Mouse (Mus musculus) hindbrain, embryonic 11.5 days (tissue): ENCODE results near the gene Klhdc8b. TPM values are rescaled to one million over a fixed set of nuclear protein-coding genes. Genes with fewer than 3 reads are reported as not detected.
A peak's percentile ranks its signal among the peaks of the same experiment; 100 is the strongest.

Experiments used
- ATAC-seq: fragments of 200-750 bp; cut with Nextera tagmentation; 2 replicates; pipeline ENCODE4 v1.8.0; 2017; ENCODE audit warnings: mild to moderate bottlenecking, moderate TSS enrichment, moderate library complexity; ENCODE audit not compliant: low FRiP score
- DNase-seq: peaks from one replicate; pipeline ENCODE4 v3.0.0-alpha.2; 2015; ENCODE audit warnings: low spot score
- H3K27ac ChIP-seq: fragments of 300-500 bp; sonication (generic); 2 replicates; pipeline ENCODE4 v1.5.1; 2014; ENCODE audit warnings: mild to moderate bottlenecking, low read depth, low read length
- H3K27me3 ChIP-seq: fragments of 300-500 bp; sonication (generic); 2 replicates; pipeline ENCODE4 v1.6.1; 2014; ENCODE audit warnings: mild to moderate bottlenecking, low read length, moderate library complexity, mixed read lengths; ENCODE audit not compliant: control insufficient read depth, insufficient read depth
- H3K36me3 ChIP-seq: fragments of 300-500 bp; sonication (generic); 2 replicates; pipeline ENCODE4 v1.6.1; 2014; ENCODE audit warnings: mild to moderate bottlenecking, low read length, moderate library complexity, mixed read lengths; ENCODE audit not compliant: control insufficient read depth, insufficient read depth
- H3K4me1 ChIP-seq: fragments of 300-500 bp; sonication (generic); replicated peaks from 2 replicates; pipeline ENCODE4 v1.6.1; 2014; ENCODE audit warnings: low read length, mixed read lengths; ENCODE audit not compliant: control insufficient read depth, insufficient read depth
- H3K4me2 ChIP-seq: fragments of 300-500 bp; sonication (generic); replicated peaks from 2 replicates; pipeline ENCODE4 v1.6.1; 2014; ENCODE audit warnings: mild to moderate bottlenecking, low read depth, low read length
- H3K4me3 ChIP-seq: fragments of 300-500 bp; sonication (generic); 2 replicates; pipeline ENCODE4 v1.5.1; 2014; ENCODE audit warnings: low read depth, low read length
- H3K9ac ChIP-seq: fragments of 300-500 bp; sonication (generic); 2 replicates; pipeline ENCODE4 v1.6.1; 2014; ENCODE audit warnings: low read depth, low read length
- H3K9me3 ChIP-seq: fragments of 300-500 bp; sonication (generic); 2 replicates; pipeline ENCODE4 v1.6.1; 2016; ENCODE audit warnings: low read length; ENCODE audit not compliant: control insufficient read depth
- WGBS: fragments of 180-500 bp; shearing (Covaris S2); extraction: QIAGEN DNeasy Blood & Tissue Kit; methylation state at CpG from one replicate; pipeline ENCODE4 v1.1.7; 2014; 5-methylcytosine and 5-hydroxymethylcytosine counted together
- polyA plus RNA-seq: library from polyadenylated mRNA; unstranded; fragments of >200 nt; fragmentation: Nextera tagmentation; extraction: Ambion mirVana; gene quantifications from 2 replicates; pipeline ENCODE4 v1.2.1, GENCODE M21; 2014

The Klhdc8b gene
- polyA plus RNA-seq, 1 experiment from 2014 or later, result 28.8 TPM

DNA sequence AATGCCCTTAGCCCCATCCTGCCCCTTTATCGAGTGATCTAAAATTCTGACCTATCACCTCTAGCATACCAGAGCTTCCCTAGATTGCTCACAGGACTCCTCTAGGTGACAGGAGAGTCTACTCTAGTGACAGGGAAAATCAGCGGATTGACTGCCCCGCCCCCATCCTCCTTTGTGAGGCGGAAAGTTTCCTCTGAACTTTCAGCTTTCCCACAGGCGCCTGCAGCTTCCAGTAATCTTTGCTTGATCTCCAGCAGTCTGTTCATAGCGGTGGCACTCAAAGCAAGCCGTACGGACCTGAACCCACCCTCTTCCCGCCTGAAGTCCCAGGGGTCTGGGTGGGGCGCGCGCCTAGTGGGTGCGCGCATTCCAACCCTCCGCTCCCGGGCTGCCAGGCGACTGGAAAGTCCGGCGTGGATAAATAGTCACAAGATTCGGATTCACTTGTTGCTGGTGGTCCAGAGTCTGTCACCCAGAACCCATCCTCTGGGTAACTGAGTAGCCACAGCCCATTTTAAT is 17.3 kb upstream of the Klhdc8b start:
- Histone ChIP-seq H3K4me2 (peak overlapping the region; percentile 51), H3K36me3 (no peaks in the 10 kb centered on the region), H3K27ac (0 out of 2 replicates have a peak overlapping the region, but pooled peaks have one; percentile 14), H3K9me3 (no peaks in the 10 kb centered on the region), H3K4me3 (peak overlapping the region; percentile 34), H3K4me1 (peaks cover 3% of the 10 kb centered on the region; the same call in 1 of the 2 replicates), H3K9ac (peak overlapping the region; percentile 31; the same call in 1 of the 2 replicates), H3K27me3 (no peaks in the 10 kb centered on the region)
- ATAC-seq (peak; percentile 70; the same call in 1 of the 2 replicates), DNase-seq (peak; percentile 85)
- under 1% methylated on average over 20 of the region's 20 CpGs for WGBS

DNA sequence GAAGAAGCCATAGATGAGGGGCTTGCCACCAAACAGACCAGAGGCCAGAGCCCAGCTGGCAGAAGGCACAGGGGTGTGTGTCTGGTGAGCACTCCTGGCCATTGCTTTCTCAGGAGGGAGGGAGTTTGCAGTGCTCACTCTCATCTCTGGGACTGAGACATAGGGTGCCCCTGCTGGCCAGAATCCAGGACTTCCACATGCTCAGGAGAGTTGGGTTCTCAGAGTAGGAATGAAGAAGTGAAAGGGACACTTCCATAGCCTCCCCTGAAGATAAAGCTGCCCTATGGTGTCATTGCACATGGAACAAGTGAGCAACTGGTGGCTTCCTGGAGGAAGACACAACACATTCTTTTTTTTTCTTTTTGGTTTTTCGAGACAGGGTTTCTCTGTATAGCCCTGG is 13.1 kb upstream of the Klhdc8b start:
- Histone ChIP-seq H3K9me3 (no peaks in the 10 kb centered on the region), H3K4me3 (no peak overlapping the region), H3K4me2 (no peak overlapping the region), H3K36me3 (no peaks in the 10 kb centered on the region), H3K27me3 (no peaks in the 10 kb centered on the region), H3K4me1 (no peaks in the 10 kb centered on the region; the same call in 1 of the 2 replicates), H3K9ac (no peak overlapping the region), H3K27ac (no peak overlapping the region)
- DNase-seq (no peak), ATAC-seq (no peak)
- WGBS, result 54% methylated on average over 1 of the region's 1 CpGs

DNA sequence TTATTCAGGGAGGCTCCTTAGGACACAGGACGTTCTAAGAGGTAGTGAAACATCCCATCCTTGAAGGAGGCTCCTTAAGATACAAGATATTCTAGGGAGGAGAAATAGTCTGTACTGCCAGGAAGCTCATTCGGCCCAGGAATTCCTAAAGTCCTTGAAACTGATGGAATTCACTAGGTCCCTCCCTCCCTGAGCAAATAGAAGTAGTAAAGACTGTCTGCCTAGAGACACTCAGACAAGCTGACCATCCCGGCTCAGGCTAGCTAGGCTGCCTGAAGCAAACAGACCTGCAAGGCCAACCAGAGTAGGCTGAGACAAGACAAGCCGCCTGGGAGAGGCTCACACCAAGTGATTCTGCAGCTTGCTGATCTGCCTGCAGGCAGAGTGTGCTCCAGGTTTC is 8.5 kb upstream of the Klhdc8b start:
- 85% methylated on average over 4 of the region's 4 CpGs for WGBS
- H3K4me3 ChIP-seq, result no peak overlapping the region
- no peaks in the 10 kb centered on the region; the same call in 1 of the 2 replicates for H3K36me3 ChIP-seq
- no peak overlapping the region for H3K4me2 ChIP-seq
- no peak for DNase-seq
- no peak overlapping the region for H3K27ac ChIP-seq
- H3K9ac ChIP-seq, result no peak overlapping the region
- H3K27me3 ChIP-seq, result no peaks in the 10 kb centered on the region
- H3K9me3 ChIP-seq, result no peaks in the 10 kb centered on the region
- no peaks in the 10 kb centered on the region for H3K4me1 ChIP-seq
- ATAC-seq, result no peak

DNA sequence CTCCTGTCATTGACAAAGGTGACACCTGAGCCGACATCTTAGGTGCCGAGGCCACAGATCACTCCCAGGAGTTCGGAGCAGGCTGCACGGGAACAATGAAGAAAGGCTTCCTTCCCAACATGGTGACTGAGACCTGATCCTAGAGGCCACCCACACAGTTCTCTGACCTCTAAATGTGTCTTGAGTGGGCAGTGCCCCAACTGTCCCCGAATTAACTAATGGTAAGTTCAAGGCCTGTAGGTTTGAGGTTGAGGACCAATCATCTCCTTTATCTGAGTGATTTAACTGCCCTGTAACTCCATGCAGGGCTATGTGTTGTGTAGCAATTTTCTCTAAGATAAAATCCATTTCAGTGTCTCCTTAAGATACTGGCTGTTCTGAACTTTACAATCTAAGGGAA is 8.0 kb upstream of the Klhdc8b start:
- no peak overlapping the region for H3K4me2 ChIP-seq
- H3K4me1 ChIP-seq, result no peaks in the 10 kb centered on the region
- H3K27me3 ChIP-seq, result no peaks in the 10 kb centered on the region
- H3K27ac ChIP-seq, result no peak overlapping the region
- WGBS, result 82% methylated on average over 5 of the region's 5 CpGs
- DNase-seq, result no peak
- no peaks in the 10 kb centered on the region; the same call in 1 of the 2 replicates for H3K36me3 ChIP-seq
- ATAC-seq, result no peak
- no peaks in the 10 kb centered on the region for H3K9me3 ChIP-seq
- H3K4me3 ChIP-seq, result no peak overlapping the region
- H3K9ac ChIP-seq, result no peak overlapping the region

DNA sequence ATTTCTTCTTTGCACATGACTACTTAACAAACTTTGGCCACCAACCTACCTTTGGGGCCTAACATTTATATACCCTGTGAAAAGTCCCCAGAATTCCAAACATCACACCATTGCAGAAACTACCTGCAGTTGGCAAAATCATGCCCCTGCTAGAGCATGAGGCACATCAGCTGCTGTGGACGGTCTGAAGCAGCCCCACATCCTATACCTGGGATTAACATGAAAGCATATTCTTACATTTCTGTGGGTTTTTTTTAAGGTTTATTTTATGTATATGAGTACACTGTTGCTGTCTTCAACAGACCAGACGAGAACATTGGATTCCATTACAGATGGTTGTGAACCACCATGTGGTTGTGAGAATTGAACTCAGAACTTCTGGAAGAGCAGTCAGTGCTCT is 4.8 kb upstream of the Klhdc8b start:
- ATAC-seq (no peak), DNase-seq (no peak)
- Histone ChIP-seq H3K4me3 (no peak overlapping the region), H3K9ac (no peak overlapping the region), H3K27me3 (no peaks in the 10 kb centered on the region), H3K27ac (no peak overlapping the region), H3K4me2 (no peak overlapping the region), H3K9me3 (no peaks in the 10 kb centered on the region), H3K4me1 (peaks cover 3% of the 10 kb centered on the region; the same call in 1 of the 2 replicates), H3K36me3 (peaks cover 8% of the 10 kb centered on the region; the same call in 1 of the 2 replicates)
- 95% methylated on average over 2 of the region's 2 CpGs for WGBS

DNA sequence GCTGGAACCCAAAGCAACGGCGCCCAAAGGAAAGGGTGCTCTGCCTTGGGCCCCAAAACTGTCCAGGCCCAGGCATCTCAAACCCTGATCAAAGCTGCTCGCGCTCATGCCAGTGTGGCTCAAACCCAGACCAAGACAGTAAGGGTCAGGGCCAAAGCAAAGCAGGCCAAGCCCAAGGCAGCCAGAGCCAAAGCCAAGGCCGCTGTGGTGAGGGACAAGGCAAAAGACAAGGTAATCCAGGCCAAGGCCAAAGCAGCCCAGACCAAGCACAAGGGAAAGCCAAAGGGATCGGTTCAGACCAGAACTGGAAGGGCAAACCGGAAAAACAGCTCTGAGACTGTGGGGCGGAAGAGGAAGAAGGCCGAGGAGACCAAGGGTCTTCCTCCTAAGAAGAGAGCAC is 2.3 kb upstream of the Klhdc8b start:
- peaks cover 3% of the 10 kb centered on the region; the same call in 1 of the 2 replicates for H3K4me1 ChIP-seq
- DNase-seq (no peak), ATAC-seq (no peak)
- no peaks in the 10 kb centered on the region for H3K9me3 ChIP-seq
- H3K9ac ChIP-seq, result no peak overlapping the region
- H3K36me3 ChIP-seq, result peaks cover 8% of the 10 kb centered on the region; the same call in 1 of the 2 replicates
- H3K27me3 ChIP-seq, result no peaks in the 10 kb centered on the region
- no peak overlapping the region for H3K4me3 ChIP-seq
- 97% methylated on average over 9 of the region's 9 CpGs for WGBS
- no peak overlapping the region for H3K4me2 ChIP-seq
- no peak overlapping the region for H3K27ac ChIP-seq

DNA sequence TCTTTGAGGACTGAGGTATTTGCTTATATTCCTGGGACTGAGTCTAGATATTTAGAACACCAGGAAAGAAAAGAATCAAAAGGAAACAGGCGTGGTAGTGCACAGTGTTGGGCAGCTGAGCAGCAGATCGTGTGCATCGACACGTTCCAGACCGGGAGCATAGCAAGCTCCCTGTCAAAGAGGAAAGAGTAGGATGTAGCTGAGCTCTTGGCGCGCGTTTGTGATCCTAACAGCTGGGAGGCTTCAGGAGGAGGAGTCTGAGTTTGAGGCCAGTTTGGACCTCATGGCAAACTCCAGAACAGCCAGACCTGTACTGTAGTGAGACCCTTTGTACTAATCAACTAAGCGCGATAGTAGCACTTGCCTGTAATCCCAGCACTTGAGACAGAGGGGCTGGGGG is 811 bp upstream of the Klhdc8b start:
- Histone ChIP-seq H3K4me1 (peaks cover 3% of the 10 kb centered on the region; the same call in 1 of the 2 replicates), H3K9me3 (no peaks in the 10 kb centered on the region), H3K36me3 (peaks cover 8% of the 10 kb centered on the region; the same call in 1 of the 2 replicates), H3K27ac (no peak overlapping the region), H3K4me2 (no peak overlapping the region), H3K27me3 (no peaks in the 10 kb centered on the region), H3K4me3 (no peak overlapping the region), H3K9ac (no peak overlapping the region)
- 94% methylated on average over 10 of the region's 10 CpGs for WGBS
- ATAC-seq (no peak), DNase-seq (no peak)

DNA sequence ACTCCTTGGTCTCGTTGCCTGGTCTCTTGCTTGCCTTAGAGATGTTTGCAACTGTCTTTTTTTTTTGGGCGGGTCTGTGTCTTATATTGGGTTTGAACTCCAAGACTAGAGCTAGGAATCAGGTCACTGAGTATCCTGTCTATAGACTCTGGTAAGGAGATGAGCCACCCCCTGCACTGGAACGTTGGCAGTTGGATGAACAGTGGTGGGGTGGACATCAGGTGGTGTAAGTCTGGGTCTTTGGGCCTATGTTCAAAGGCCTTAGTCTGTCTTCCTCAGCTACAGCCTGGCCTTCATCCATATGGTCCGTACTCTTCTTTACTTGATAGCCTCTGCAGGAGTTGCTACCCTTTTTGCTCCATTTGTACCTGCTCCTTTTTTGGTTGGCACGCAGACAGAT is 294 bp upstream of the Klhdc8b start:
- Histone ChIP-seq H3K4me3 (peak overlapping the region; percentile 98; the same call in 1 of the 2 replicates), H3K27me3 (no peaks in the 10 kb centered on the region), H3K9ac (no peak overlapping the region), H3K9me3 (no peaks in the 10 kb centered on the region), H3K4me2 (peak overlapping the region; percentile 89), H3K4me1 (peaks cover 3% of the 10 kb centered on the region; the same call in 1 of the 2 replicates), H3K36me3 (peaks cover 8% of the 10 kb centered on the region; the same call in 1 of the 2 replicates), H3K27ac (no peak overlapping the region)
- DNase-seq, result no peak
- WGBS, result 91% methylated on average over 5 of the region's 5 CpGs
- no peak for ATAC-seq
